Mouse (Mus musculus): ENCODE data around the gene Prkcb. TPM values are rescaled to one million over a fixed set of nuclear protein-coding genes. Genes with fewer than 3 reads are reported as not detected.

The Prkcb gene
- polyA plus RNA-seq, 1 experiment from 2014 or later, result 10.2 TPM

DNA sequence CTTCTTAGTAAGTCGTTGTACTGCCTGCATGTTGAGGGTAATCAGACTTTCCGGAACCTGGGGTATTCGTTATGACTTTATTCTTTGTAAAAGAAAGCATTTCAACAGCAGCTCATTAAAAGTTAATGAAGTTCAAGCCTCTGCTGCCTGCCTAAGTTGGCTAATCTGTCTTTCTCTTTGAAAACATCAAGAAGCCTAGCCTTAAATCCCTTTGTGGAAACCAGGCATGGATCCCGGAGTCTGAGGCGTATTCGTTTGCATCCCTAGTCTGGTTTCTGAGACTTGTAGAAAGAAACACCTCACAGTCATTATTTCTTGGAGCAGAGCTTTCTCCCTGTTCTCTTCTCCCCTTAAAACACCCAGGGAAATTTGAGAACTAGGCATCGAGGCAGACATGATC, 90.7 kb downstream of the Prkcb start:
- 21% methylated on average over 7 of the region's 7 CpGs for WGBS
- no peak overlapping the region for H3K27ac ChIP-seq
- no peaks in the 10 kb centered on the region for H3K27me3 ChIP-seq
- H3K36me3 ChIP-seq, result no peaks in the 10 kb centered on the region
- H3K4me1 ChIP-seq, result peaks cover 7% of the 10 kb centered on the region; the same call in 1 of the 2 replicates
- no peak overlapping the region for H3K9ac ChIP-seq
- no peaks in the 10 kb centered on the region for H3K9me3 ChIP-seq
- no peak overlapping the region for H3K4me3 ChIP-seq
- H3K4me2 ChIP-seq, result no peak overlapping the region
- ATAC-seq (ENCODE audit: insufficient number of reproducible peaks, low FRiP score, low TSS enrichment, low read depth), result no peak

DNA sequence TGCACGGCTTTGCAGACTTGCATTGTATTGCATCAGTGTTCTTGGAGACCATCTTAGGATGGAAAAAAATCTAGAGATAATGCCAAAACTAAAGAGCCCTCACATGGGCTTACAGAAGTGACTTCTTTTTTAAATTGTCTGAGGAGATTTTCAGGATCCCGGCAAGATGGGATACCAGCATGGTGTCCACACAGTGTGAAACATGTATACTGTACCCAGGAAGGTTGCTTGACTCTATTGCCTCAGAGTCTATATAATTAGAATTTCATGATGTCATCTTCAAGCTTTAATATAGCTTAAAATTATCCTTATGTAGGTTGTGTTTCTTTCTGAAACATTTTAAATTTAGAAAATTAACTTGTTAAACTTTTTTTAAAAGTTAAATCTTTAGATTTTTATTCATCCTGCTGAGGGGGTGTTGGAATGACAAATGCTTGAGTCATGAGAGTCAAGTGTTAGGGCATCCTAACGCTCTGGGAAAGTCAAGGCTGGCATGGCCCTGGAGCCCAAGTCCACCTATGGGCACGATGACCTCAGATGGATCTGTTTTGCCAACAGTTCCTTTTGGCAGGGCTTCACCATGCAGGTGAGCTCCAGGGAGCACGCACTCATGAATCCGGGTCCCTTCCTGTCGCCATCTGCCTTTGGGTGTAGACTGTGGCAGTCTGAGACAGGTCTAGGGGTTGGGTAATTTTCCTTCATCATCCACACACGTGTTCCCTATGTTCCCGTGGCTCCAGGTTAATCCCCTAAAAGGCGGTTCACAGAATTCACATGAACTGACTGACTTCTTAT, 92.0 kb downstream of the Prkcb start:
- Histone ChIP-seq H3K4me1 (peaks cover 7% of the 10 kb centered on the region; the same call in 1 of the 2 replicates), H3K27me3 (no peaks in the 10 kb centered on the region), H3K9me3 (no peaks in the 10 kb centered on the region), H3K27ac (no peak overlapping the region), H3K4me3 (no peak overlapping the region), H3K9ac (no peak overlapping the region), H3K36me3 (no peaks in the 10 kb centered on the region), H3K4me2 (no peak overlapping the region)
- 82% methylated on average over 10 of the region's 10 CpGs for WGBS
- ATAC-seq (ENCODE audit: insufficient number of reproducible peaks, low FRiP score, low TSS enrichment, low read depth), result no peak

DNA sequence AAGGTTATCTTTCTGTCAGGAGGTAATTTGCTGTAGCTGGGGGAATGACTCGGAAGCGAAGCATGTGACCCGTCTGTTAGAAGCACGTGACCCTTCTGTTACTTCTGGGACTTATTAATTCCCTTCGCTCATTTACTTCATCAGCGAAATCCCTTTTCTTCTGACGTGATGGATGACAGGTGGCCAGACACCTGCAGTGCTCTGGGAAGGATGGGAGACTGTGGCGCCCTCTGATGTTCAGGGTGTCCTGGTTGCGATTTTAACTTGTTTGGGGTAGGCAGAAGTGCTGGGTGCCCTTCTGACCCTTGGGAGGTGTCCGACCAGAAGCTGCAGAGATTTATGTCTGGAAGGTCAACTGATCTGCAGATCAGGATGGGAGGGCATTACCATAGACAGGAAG, 93.0 kb downstream of the Prkcb start:
- no peaks in the 10 kb centered on the region for H3K9me3 ChIP-seq
- H3K36me3 ChIP-seq, result no peaks in the 10 kb centered on the region
- no peak overlapping the region for H3K4me3 ChIP-seq
- H3K27ac ChIP-seq, result no peak overlapping the region
- no peaks in the 10 kb centered on the region for H3K27me3 ChIP-seq
- ATAC-seq (ENCODE audit: insufficient number of reproducible peaks, low FRiP score, low TSS enrichment, low read depth), result no peak
- WGBS, result 27% methylated on average over 10 of the region's 10 CpGs
- H3K4me2 ChIP-seq, result no peak overlapping the region
- H3K9ac ChIP-seq, result no peak overlapping the region
- H3K4me1 ChIP-seq, result peaks cover 7% of the 10 kb centered on the region; the same call in 1 of the 2 replicates

GRCm38 (mm10) chr7:122383260-122383659, 94.7 kb downstream of the Prkcb start:
- no peaks in the 10 kb centered on the region for H3K36me3 ChIP-seq
- H3K4me2 ChIP-seq, result no peak overlapping the region
- no peak overlapping the region for H3K4me3 ChIP-seq
- no peak overlapping the region for H3K27ac ChIP-seq
- WGBS, result 80% methylated on average over 2 of the region's 2 CpGs
- no peaks in the 10 kb centered on the region for H3K27me3 ChIP-seq
- peaks cover 7% of the 10 kb centered on the region; the same call in 1 of the 2 replicates for H3K4me1 ChIP-seq
- ATAC-seq (ENCODE audit: insufficient number of reproducible peaks, low FRiP score, low TSS enrichment, low read depth), result no peak
- H3K9ac ChIP-seq, result no peak overlapping the region
- H3K9me3 ChIP-seq, result no peaks in the 10 kb centered on the region

GRCm38 (mm10) chr7:122384891-122385290, 96.3 kb downstream of the Prkcb start:
- no peaks in the 10 kb centered on the region for H3K36me3 ChIP-seq
- no peak for ATAC-seq (ENCODE audit: insufficient number of reproducible peaks, low FRiP score, low TSS enrichment, low read depth)
- no peaks in the 10 kb centered on the region for H3K27me3 ChIP-seq
- no peak overlapping the region for H3K4me3 ChIP-seq
- H3K9ac ChIP-seq, result no peak overlapping the region
- no peaks in the 10 kb centered on the region for H3K9me3 ChIP-seq
- 83% methylated on average over 8 of the region's 8 CpGs for WGBS
- no peak overlapping the region for H3K4me2 ChIP-seq
- H3K27ac ChIP-seq, result no peak overlapping the region
- H3K4me1 ChIP-seq, result no peaks in the 10 kb centered on the region

DNA sequence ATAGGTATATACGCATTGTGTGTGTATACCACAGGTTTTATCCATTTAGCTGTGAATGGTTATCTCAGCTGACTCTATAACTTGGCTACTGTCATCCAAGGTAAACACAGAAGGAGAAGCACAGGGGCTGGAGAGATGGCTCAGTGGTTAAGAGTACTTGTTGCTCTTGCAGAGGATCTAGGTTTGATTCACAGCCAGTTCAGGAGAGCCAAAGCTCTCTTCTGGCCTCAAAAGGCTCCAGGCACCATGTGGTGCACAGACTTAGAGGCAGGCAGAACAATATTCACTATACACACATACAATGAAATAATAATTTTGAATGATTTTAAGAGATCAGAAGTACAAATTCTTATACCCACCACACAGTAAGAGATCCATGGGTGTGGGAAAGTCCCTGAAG, 98.0 kb downstream of the Prkcb start:
- no peaks in the 10 kb centered on the region for H3K27me3 ChIP-seq
- H3K36me3 ChIP-seq, result no peaks in the 10 kb centered on the region
- 86% methylated on average over 1 of the region's 1 CpGs for WGBS
- no peak overlapping the region for H3K9ac ChIP-seq
- H3K27ac ChIP-seq, result no peak overlapping the region
- no peak overlapping the region for H3K4me2 ChIP-seq
- ATAC-seq (ENCODE audit: insufficient number of reproducible peaks, low FRiP score, low TSS enrichment, low read depth), result no peak
- no peaks in the 10 kb centered on the region for H3K9me3 ChIP-seq
- H3K4me3 ChIP-seq, result no peak overlapping the region
- H3K4me1 ChIP-seq, result no peaks in the 10 kb centered on the region

DNA sequence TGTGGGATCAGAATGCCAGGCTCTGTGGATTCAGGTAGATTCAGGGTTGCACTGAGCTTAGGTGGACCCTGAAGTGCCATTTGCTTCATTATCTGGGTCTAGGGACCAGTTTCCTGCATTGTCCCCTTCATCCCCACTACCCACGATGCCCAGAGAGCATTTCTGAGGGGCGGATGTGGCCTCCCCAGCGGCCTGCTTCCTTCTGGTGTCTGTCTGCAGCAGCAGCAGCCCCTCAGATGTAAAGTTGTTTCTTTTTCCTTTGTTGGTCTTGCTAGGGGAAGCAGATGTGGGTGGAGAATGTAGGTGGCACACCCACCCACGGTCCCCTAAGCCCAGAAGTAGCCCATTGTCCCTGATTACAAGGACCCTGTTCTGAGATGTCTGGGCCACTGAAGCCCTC, 99.3 kb downstream of the Prkcb start:
- Histone ChIP-seq H3K36me3 (no peaks in the 10 kb centered on the region), H3K4me3 (no peak overlapping the region), H3K27ac (no peak overlapping the region), H3K4me1 (no peaks in the 10 kb centered on the region), H3K4me2 (no peak overlapping the region), H3K9ac (no peak overlapping the region), H3K9me3 (no peaks in the 10 kb centered on the region), H3K27me3 (no peaks in the 10 kb centered on the region)
- 69% methylated on average over 4 of the region's 4 CpGs for WGBS
- ATAC-seq (ENCODE audit: insufficient number of reproducible peaks, low FRiP score, low TSS enrichment, low read depth), result no peak

DNA sequence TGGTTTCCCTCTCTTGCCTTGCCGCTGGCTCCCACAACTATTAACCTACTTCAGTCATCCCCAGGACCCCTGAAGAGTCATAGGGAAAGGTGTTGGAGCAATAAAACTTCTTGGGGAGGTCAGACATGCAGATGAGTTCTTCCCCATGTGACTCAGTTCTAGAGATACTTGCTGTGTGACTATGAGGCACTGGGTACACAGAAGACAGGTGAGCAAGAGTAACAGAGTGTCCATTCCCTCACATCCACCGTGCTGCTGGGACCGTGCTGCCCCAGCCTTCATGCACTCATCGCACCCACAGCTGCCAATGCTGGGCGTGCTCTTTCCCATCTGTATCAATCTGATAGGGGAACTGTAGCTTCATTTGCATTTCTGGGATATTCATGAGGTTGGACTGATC, 100.3 kb downstream of the Prkcb start:
- WGBS, result 75% methylated on average over 5 of the region's 5 CpGs
- Histone ChIP-seq H3K4me3 (no peak overlapping the region), H3K36me3 (no peaks in the 10 kb centered on the region), H3K9me3 (no peaks in the 10 kb centered on the region), H3K4me2 (no peak overlapping the region), H3K27ac (no peak overlapping the region), H3K4me1 (no peaks in the 10 kb centered on the region), H3K27me3 (no peaks in the 10 kb centered on the region), H3K9ac (no peak overlapping the region)
- no peak for ATAC-seq (ENCODE audit: insufficient number of reproducible peaks, low FRiP score, low TSS enrichment, low read depth)

- H3K4me1 ChIP-seq, result no peaks in the 10 kb centered on the region
These were observed 101.1 kb downstream of the Prkcb start for GRCm38 (mm10) chr7:122389633-122390032.

DNA sequence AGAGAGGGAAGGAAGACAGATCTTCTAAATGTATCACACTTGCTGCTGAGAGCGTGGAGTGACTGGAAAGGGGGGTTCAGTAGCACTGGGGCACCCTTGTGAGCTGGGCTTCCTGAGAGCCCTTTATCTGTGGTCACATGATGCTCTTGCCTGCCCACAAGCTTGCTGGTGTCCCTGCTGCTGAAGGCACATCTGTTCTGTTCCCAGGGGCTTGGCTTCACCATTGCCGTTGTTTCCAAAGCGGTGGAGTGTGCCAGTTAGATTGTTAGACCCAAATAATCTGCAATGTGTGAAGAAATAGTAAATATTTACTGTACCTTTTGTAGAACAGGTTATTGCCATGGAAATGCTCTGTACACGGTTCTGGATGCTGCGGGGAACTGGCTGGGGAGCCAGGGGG, 101.6 kb downstream of the Prkcb start:
- 67% methylated on average over 5 of the region's 5 CpGs for WGBS
- no peak overlapping the region for H3K4me2 ChIP-seq
- no peaks in the 10 kb centered on the region for H3K27me3 ChIP-seq
- ATAC-seq (ENCODE audit: insufficient number of reproducible peaks, low FRiP score, low TSS enrichment, low read depth), result no peak
- no peak overlapping the region for H3K27ac ChIP-seq
- H3K9ac ChIP-seq, result no peak overlapping the region
- H3K9me3 ChIP-seq, result no peaks in the 10 kb centered on the region
- no peaks in the 10 kb centered on the region for H3K4me1 ChIP-seq
- no peaks in the 10 kb centered on the region for H3K36me3 ChIP-seq
- no peak overlapping the region for H3K4me3 ChIP-seq

More at GRCm38 (mm10) chr7:122389633-122390032, 101.1 kb downstream of the Prkcb start:
- no peaks in the 10 kb centered on the region for H3K36me3 ChIP-seq
- H3K9me3 ChIP-seq, result no peaks in the 10 kb centered on the region
- 28% methylated on average over 6 of the region's 6 CpGs for WGBS
- ATAC-seq (ENCODE audit: insufficient number of reproducible peaks, low FRiP score, low TSS enrichment, low read depth), result no peak
- no peak overlapping the region for H3K9ac ChIP-seq
- no peak overlapping the region for H3K4me3 ChIP-seq
- H3K27ac ChIP-seq, result no peak overlapping the region
- no peak overlapping the region for H3K4me2 ChIP-seq
- no peaks in the 10 kb centered on the region for H3K27me3 ChIP-seq

GRCm38 (mm10) chr7:122390683-122391082, 102.1 kb downstream of the Prkcb start:
- Histone ChIP-seq H3K27ac (no peak overlapping the region), H3K4me1 (no peaks in the 10 kb centered on the region), H3K9ac (no peak overlapping the region), H3K36me3 (no peaks in the 10 kb centered on the region), H3K4me2 (no peak overlapping the region), H3K9me3 (no peaks in the 10 kb centered on the region), H3K4me3 (no peak overlapping the region), H3K27me3 (no peaks in the 10 kb centered on the region)
- 72% methylated on average over 4 of the region's 4 CpGs for WGBS
- no peak for ATAC-seq (ENCODE audit: insufficient number of reproducible peaks, low FRiP score, low TSS enrichment, low read depth)

DNA sequence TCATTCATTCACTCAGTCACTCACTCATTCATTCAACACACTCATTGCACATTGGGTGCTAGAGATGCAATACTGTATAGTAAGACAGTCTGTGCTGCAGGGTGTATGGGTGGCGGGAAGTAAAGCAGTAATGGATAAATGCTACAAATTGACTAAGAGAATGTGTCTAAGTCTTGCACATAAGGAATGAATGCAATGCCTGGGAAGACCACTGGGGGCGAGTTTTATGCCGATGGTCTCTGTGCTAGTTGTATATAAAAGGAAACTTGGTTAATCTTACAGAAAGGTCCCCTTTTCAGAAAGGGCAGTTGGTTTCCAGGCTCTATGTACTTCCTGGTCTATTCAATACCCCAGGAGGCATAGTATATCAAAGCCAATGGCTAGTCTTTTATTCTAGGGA, 102.8 kb downstream of the Prkcb start:
- WGBS, result 74% methylated on average over 3 of the region's 3 CpGs
- H3K27ac ChIP-seq, result no peak overlapping the region
- H3K27me3 ChIP-seq, result no peaks in the 10 kb centered on the region
- H3K9me3 ChIP-seq, result no peaks in the 10 kb centered on the region
- no peak for ATAC-seq (ENCODE audit: insufficient number of reproducible peaks, low FRiP score, low TSS enrichment, low read depth)
- H3K4me2 ChIP-seq, result no peak overlapping the region
- no peak overlapping the region for H3K4me3 ChIP-seq
- H3K36me3 ChIP-seq, result no peaks in the 10 kb centered on the region
- no peaks in the 10 kb centered on the region for H3K4me1 ChIP-seq
- H3K9ac ChIP-seq, result no peak overlapping the region

- 41% methylated on average over 5 of the region's 5 CpGs for WGBS
- no peak for ATAC-seq (ENCODE audit: insufficient number of reproducible peaks, low FRiP score, low TSS enrichment, low read depth)
- no peak overlapping the region for H3K9ac ChIP-seq
- no peaks in the 10 kb centered on the region for H3K36me3 ChIP-seq
- H3K4me3 ChIP-seq, result no peak overlapping the region
- H3K9me3 ChIP-seq, result no peaks in the 10 kb centered on the region
- no peak overlapping the region for H3K27ac ChIP-seq
- H3K4me2 ChIP-seq, result no peak overlapping the region
- no peaks in the 10 kb centered on the region for H3K27me3 ChIP-seq
- H3K4me1 ChIP-seq, result no peaks in the 10 kb centered on the region
These were observed 105.4 kb downstream of the Prkcb start for GRCm38 (mm10) chr7:122393964-122394363.
